Mouse (Mus musculus) frontal cortex, postnatal 14 days (tissue): ENCODE results near the gene Wnt9a.
"Not testable (repeated sequence)": the region's sequence is repeated elsewhere in the genome, so short reads cannot be mapped to it uniquely, and the experiment has no call there.

ENCODE experiments used
- DNase-seq, 2 experiments: peaks; one replicate each; pipeline ENCODE4 v3.0.0; 2022; ENCODE audit warnings: low spot score in 2 of 2

Wnt9a gene

GRCm38 (mm10) chr11:59306461-59307421, at the start of gene Wnt9a:
Gene Wnt9a (plus strand): TSS chr11:59306928.
- DNase-seq: no peak

GRCm38 (mm10) chr11:59259647-59260046, 47.1 kb upstream of the Wnt9a start:
- no peak for DNase-seq

DNA sequence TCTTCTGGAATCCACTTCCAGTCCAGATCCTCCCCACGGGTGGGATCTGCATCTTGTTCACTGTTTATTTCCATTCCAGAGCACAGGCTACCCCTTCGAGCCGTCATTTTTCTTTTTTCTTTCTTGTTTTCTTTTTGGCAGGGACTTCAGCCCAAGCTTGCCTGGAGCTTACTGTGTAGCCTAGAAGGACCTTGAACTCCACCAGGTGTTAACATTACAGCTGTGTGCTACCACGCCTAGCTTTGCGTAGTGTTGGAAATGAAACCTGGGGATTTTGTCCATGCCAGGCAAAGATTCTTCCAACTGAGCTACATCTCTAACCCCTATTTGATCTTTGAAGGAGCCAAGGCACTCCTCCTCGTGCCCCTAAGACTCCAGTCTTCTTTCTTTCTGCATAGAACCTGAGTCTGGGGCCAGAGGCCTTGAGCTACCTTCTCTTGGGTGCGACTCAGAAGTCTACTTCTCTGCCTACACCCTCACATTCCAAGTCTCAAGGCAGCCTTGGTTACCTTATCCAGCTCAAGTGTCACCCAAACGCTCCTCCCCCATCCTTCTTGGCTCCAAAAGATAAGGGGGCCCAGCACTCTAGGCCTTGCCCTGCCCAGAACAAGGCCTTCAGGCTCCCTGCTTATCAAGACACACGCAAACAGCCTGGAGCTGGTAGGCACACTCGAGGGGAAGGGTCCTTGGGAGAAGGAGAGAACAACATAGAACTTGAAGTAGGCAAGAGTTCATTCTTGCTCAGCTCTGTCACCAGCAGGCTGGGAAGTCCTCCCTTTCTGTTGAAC, 45.8 kb upstream of the Wnt9a start:
- DNase-seq: no peak

- DNase-seq: no peak
Measured at GRCm38 (mm10) chr11:59262308-59262707, 44.4 kb upstream of the Wnt9a start.

GRCm38 (mm10) chr11:59263870-59264563, 42.7 kb upstream of the Wnt9a start:
- peak; percentile 17 to 27 for DNase-seq

- no peak for DNase-seq
Measured at GRCm38 (mm10) chr11:59264593-59264992, 42.1 kb upstream of the Wnt9a start.

DNA sequence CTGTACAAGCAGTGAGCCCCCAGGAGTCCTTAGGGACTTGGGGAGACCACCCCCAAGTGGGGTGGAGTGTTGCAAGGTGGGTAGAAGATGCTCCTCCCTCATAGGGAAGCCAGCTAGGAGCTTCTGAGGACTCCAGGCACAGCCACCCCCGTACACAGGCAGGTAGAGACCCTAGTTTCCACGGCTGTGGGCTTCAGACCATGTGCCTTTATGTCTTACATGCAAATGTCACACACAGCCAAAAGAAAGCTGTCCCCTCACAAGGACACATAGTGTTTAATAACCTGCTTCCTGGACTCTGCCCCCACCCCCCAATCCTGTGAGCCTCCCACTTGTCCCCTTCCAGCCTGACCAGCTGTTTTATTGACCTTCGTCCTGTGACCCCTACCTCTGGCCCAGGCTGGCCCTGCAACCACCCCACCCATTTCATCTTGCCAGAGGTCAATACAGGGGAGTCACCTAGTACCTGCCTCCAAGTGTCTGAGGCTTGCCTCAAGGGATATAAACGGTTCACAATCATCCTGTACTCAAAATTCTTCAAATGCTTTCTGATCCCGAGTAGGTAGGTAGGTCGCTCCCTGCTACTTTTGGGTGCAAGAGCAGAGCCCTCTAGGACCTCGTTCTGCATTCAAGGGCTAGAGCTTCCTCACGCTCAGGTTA, 41.4 kb upstream of the Wnt9a start:
- no peak for DNase-seq

DNA sequence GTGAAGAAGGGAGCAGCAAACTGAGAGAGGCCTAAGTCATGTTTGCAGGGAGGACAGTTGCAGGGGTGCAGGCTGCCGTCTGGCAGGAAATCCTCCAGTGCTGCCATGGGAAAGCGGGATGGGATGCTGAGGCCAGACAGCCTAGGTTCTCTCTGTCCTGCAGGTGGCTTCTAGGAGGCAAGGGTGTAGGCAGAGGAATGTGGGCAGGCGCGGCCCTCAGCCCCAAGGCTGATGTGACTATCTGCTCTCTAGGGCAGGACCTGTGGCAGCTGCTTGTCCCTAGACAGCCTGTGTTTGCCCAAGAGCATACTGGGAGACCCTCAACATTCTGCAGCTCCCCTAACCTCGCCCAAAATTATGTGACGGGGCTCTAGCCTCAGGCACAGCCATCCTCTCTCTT, 40.0 kb upstream of the Wnt9a start:
- DNase-seq: no peak

- no peak for DNase-seq
Measured at GRCm38 (mm10) chr11:59274184-59274583, 32.5 kb upstream of the Wnt9a start.

GRCm38 (mm10) chr11:59276877-59277276, 29.9 kb upstream of the Wnt9a start:
- DNase-seq: no peak

DNA sequence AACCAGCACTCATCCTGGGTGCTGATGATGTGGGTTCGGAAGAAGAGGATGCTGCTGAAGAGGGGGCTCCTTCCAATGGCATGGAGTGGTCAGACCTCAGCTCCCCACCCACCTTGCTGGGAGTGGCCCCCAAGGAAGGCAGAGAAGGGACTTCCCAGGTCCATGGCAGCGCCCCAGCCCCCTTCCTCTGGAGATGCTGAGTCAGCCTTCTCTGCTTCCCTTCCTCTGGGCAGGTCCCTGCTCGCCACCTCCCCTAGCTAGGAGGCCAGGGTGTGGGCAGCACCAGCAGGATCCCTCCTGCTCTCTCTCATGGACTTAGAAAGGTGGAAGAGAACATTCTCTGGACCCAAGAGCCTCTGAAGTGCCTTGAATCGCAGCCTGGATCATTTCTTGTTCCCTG, 28.7 kb upstream of the Wnt9a start:
- no peak for DNase-seq

GRCm38 (mm10) chr11:59282111-59282510, 24.6 kb upstream of the Wnt9a start:
- DNase-seq: no peak

- no peak for DNase-seq
Measured at GRCm38 (mm10) chr11:59282933-59283332, 23.8 kb upstream of the Wnt9a start.

GRCm38 (mm10) chr11:59284146-59284545, 22.6 kb upstream of the Wnt9a start:
- DNase-seq: no peak

- DNase-seq: no peak
Measured at GRCm38 (mm10) chr11:59289706-59290105, 17.0 kb upstream of the Wnt9a start.

DNA sequence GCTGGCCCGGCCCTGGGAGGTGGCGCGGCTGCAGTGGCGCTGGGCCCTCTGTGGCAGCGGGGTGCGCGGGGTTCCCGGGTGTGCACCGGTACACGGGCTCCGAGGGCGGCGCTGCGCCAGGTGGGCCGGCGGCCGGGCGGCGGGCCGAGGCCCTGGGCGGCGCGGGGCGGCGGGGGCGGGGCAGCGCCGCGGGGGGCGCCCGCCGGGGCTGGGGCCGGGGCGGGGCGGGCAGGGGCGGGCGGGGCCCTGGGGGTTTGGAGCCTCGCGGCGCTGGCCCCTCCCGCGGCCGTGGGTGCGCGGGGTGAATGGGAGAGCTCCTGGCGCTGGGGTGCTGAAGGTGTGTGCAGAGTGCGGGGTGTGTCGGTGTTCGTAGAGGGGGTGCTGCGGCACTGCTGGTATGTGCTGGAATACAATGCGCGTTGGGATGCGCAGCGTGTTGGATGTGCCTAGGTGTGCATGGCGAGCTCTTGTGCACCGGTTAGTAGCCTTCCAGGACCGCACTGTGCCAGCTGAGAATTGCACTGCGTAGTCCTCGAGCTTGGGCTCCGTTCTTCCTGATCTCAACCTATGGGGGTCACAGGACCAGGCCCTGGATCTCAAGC, 15.9 kb upstream of the Wnt9a start, which contains the start of gene Wnt3a:
TSS of gene Wnt3a (minus strand) at position 51 of the 602 bp plus-strand sequence.
- no peak for DNase-seq

DNA sequence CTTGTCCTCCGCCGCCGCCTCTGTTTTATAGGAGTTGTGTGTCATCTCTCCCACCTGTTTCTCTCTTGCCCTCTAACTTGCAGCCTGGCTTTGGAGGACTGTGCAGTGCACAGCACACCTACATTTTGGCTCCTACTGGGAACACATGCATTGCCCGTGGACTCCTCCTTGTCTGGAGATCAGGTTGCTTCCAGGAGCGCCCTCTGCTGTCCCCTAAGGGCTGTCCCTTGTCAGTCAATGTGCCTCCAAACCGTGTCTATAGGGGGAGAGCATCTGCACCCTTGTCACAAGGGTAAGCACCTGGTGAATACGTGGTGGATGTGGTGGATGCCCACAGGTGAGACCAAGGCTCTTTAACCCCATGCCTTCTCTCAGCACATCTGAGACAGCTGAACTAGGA, 13.1 kb upstream of the Wnt9a start:
- peak in 1 of 2 experiments; percentile 20 for DNase-seq

- peak; percentile 35 to 65 for DNase-seq
Measured at GRCm38 (mm10) chr11:59297941-59298340, 8.8 kb upstream of the Wnt9a start.

- peak in 1 of 2 experiments; percentile 25 for DNase-seq
Measured at GRCm38 (mm10) chr11:59300185-59300584, 6.5 kb upstream of the Wnt9a start.

GRCm38 (mm10) chr11:59301053-59301452, 5.7 kb upstream of the Wnt9a start:
- DNase-seq: not testable (repeated sequence)
